Mouse (Mus musculus): ENCODE measurements around the gene Ifnar1.

The Ifnar1 gene

DNA sequence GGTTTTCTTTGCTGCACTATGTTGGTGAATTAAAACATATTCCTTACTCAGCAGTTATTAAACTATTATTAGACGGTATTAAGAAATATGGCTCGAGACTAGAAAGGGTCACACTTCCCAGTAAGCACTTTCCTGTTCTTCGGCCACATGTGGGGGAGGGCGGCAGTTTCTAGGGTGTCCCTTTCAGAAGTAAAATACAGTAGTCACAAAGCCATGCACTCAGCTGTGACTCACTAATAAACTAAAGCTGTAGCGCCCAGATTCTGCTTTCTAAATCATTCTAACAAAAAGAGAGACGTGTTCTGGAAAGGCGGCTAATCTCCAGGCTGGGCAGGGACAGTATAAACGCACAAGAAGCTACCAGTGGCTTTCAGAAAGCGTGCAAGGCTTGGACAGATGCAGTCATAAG, 23.3 kb upstream of the Ifnar1 start:
- no peak for DNase-seq

GRCm38 (mm10) chr16:91462644-91463043, 22.4 kb upstream of the Ifnar1 start:
- DNase-seq, result no peak

DNA sequence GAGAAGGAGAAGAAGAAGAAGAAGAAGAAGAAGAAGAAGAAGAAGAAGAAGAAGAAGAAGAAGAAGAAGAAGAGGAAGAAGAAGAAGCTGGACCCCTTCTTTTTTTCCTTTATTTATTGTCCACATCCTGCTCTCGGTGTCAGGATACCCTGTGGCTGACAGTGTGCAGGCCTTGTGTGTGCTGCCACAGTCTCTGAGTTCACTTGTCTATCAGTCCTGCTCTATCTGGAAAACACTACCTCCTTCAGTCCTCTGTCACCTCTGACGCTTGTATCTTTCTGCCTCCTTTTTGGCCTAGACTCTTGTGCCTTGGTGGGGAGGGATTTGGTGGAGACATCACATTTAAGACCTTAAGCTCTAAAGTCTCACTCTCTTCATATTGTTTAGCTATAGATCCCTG, 21.6 kb upstream of the Ifnar1 start:
- no peak for DNase-seq

- DNase-seq, result no peak
Observed at GRCm38 (mm10) chr16:91463836-91464400, 21.1 kb upstream of the Ifnar1 start.

- peak; percentile 86 to 94 for DNase-seq
Observed at GRCm38 (mm10) chr16:91464594-91465504, 20.2 kb upstream of the Ifnar1 start.

- DNase-seq, result no peak
Observed at GRCm38 (mm10) chr16:91465505-91466240, 19.4 kb upstream of the Ifnar1 start.

- DNase-seq, result no peak
Observed at GRCm38 (mm10) chr16:91466566-91466965, 18.5 kb upstream of the Ifnar1 start.

DNA sequence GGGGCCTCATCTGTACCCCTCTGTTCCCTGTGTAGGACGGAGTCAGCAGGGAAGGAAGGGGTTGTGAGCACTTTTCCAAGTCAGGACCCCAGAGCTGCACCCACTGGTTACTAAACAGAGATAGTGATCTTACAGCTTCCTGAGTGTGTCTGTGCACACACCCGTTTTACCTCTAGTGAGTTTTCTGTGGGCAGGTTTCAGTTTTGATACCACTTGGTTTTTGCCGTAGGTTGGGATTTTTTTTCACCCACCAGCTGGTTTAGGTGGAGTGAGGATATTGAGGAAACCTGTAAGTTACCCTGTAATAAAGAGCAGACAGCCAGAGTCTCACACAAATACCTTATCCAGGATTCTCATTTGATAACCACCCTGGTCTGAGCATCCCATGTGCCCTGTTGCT, 14.6 kb upstream of the Ifnar1 start:
- no peak for DNase-seq

DNA sequence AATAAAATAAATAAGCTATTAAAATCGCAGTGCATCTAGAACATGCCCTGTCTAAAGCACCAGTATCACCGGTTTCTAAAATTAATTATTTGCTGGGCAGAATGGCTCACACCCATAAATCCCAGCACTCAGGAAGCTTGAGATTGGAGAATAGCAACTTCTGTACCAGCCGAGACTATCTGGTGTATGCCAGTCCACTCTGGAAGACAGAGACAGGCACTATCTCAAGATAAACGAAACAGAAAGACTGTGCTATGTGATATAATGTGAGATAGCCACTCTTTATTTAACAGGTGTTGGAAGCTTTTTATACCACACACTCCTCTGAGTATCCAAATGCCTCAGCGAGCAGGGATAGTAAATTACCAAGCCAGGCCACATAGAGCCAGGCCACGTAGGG, 13.6 kb upstream of the Ifnar1 start:
- no peak for DNase-seq

- no peak for DNase-seq
Observed at GRCm38 (mm10) chr16:91475753-91476152, 9.3 kb upstream of the Ifnar1 start.

GRCm38 (mm10) chr16:91478067-91478466, 7.0 kb upstream of the Ifnar1 start:
- no peak for DNase-seq

GRCm38 (mm10) chr16:91480517-91480916, 4.5 kb upstream of the Ifnar1 start:
- no peak for DNase-seq

DNA sequence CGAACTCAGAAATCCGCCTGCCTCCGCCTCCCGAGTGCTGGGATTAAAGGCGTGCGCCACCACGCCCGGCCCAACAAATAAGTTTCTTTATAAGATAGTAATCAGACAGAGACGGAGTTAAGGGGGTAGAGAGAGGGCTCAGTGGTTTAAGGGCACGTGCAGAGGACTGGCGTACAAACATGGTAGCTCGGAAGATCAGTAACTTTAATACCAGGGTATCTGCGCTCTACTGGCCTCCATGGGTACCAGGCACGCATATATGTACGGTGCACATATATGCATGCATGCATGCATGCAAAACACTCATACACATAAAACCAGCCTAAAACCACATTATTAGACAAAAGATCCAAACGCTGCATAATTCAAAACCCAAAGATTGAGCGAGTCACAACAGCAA, 651 bp upstream of the Ifnar1 start:
- no peak for DNase-seq

- no peak for DNase-seq
Observed at GRCm38 (mm10) chr16:91485841-91486240, 803 bp downstream of the Ifnar1 start.

DNA sequence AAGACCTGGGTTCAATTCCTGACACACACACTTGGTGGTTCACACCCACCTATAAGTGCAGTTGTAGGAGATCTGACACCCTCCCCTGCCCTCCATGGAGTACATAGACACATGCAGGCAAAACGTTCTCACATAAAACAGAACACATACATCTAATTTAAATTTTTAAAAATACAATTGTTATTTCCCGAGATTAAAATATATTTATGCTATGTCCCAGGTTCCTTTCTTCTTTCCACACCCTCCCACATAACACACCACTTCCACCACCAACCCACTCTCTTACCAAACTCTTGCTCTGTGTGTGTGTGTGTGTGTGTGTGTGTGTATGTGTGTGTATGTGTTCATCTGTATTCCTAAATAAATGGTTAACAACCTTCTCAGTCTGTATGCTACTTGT, 3.0 kb downstream of the Ifnar1 start:
- DNase-seq, result no peak

- DNase-seq, result no peak
Observed at GRCm38 (mm10) chr16:91490897-91491296, 5.9 kb downstream of the Ifnar1 start.

- DNase-seq, result no peak
Observed at GRCm38 (mm10) chr16:91491473-91491872, 6.4 kb downstream of the Ifnar1 start.

DNA sequence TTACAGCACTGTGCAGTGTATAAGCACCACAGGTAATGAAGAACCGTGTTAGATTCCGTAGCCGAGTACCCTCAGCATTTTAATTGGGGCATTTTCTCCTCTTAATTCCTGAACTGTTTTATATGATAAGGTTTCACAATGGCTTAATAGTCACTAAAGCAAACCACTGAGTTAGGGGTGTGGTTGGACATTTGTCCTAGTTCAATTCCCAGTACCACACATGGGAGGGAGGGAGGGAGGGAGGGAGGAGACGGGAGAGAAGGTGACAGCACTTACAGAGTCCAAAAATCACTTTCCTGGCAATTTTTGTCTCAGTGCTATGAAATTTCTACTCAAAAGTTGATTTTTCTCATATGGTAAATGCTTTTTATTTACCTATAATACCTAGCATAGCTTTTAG, 10.5 kb downstream of the Ifnar1 start:
- DNase-seq, result no peak

- peak; percentile 37 to 69 for DNase-seq
Observed at GRCm38 (mm10) chr16:91496206-91496605, 11.2 kb downstream of the Ifnar1 start.

DNA sequence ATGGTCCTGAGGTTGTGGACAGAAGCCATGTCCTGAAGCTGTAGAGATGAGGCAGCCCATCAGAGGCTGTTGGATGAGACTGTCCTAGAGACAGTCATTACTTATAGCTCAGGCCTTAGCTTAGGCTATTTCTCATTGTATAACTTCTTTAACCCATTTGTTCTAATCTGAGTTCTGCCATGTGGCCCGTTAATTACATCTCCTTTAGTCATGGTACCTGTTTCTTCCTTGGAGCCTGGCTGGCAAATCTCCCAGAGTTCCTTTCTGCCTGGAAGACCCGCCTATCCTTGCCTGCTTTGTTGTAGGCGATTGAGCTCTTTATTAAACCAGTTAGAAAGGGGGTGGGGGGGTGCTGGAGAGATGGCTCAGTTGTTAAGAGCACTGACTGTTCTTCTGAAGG, 11.7 kb downstream of the Ifnar1 start:
- no peak for DNase-seq

- no peak for DNase-seq
Observed at GRCm38 (mm10) chr16:91498041-91498440, 13.0 kb downstream of the Ifnar1 start.

GRCm38 (mm10) chr16:91504701-91505100, 19.7 kb downstream of the Ifnar1 start:
- DNase-seq, result peak; percentile 57 to 59

DNA sequence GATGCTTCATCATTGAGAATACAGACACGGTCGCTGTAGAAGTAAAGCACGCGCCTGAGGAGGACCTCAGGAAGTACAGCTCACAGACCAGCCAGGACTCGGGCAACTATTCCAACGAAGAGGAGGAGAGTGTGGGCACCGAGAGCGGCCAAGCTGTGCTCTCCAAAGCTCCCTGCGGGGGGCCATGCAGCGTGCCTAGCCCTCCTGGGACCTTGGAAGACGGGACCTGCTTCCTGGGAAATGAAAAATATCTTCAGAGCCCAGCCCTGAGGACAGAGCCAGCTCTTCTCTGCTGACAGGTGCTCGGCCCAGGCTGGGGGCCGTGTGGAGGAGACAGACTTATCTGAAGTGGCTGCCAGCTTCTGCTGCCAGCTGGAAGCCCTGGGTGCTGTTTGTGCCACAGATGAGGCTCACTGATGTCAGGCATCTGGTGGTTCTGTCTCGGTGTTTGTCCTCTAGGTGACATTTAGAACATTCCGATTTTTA, 20.1 kb downstream of the Ifnar1 start:
- DNase-seq, result peak; percentile 69 to 71

DNA sequence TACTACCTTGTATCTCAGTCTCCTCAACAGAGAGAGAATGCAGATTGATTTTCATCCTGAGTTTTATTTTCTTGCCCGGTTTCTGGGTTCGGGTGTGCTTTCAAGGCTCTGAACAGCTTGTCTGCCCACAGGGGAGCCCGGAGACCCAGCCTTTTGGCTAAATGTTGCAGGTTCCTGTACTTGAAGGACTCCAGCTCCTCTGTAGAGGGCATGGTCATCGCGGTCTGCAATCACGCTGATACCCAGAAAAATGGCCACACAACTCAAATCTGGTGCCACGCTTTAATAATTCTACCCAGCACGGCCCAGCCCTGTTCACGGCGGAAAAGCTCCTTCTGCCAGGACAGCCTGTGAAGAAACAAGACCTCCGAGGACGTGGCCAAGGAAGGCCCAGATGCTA, 21.4 kb downstream of the Ifnar1 start:
- DNase-seq, result peak; percentile 43 to 47

Measured in cerebellum, postnatal 25 days (tissue).